ENCODE assay signal across 21 mouse cellular contexts in genomic region chr17:71193019-71193418, GRCm38 (mm10). TPM values are rescaled to one million over a fixed set of nuclear protein-coding genes. Genes with fewer than 3 reads are reported as not detected.
DNase-seq lines count a peak whose midpoint lies in the region; ATAC-seq and TF ChIP-seq lines count a peak whose summit lies in the region.
"Had no signal": no experiment of that assay in that cellular context is flagged by ENCODE, and none has a peak within 500 bp of the region (broad histone marks: within the 10 kb centered on the region; RNA-seq: fewer than 3 reads in every experiment).

No protein-coding gene starts in this region.

- H3K9me3 ChIP-seq in embryonic facial prominence, embryonic 13.5 days = 0 out of 2 replicates have a peak, but pooled peaks cover 8% of the 10 kb centered on the region
- peaks cover 10% of the 10 kb centered on the region; the same call in 1 of the 2 replicates for H3K9me3 ChIP-seq in embryonic facial prominence, embryonic 10.5 days
- no peaks in the 10 kb centered on the region for H3K9me3 ChIP-seq in liver, embryonic 12.5 days (replicated peaks)
- peaks cover 2% of the 10 kb centered on the region; the same call in 1 of the 2 replicates for H3K9me3 ChIP-seq in liver, postnatal 0 days (ENCODE audit: low read length)
- H3K9me3 ChIP-seq: embryonic facial prominence, embryonic 15.5 days; forebrain, embryonic 15.5 days; G1E; heart, embryonic 15.5 days had no signal

- H3K9ac ChIP-seq in embryonic facial prominence, embryonic 13.5 days = no peak overlapping the region
- H3K9ac ChIP-seq in liver, embryonic 12.5 days = no peak overlapping the region
- no peak overlapping the region for H3K9ac ChIP-seq in liver, postnatal 0 days (replicated peaks)
- H3K9ac ChIP-seq: embryonic facial prominence, embryonic 15.5 days; forebrain, embryonic 15.5 days; heart, embryonic 15.5 days; hindbrain, embryonic 13.5 days had no signal

- H3K27me3 ChIP-seq in embryonic facial prominence, embryonic 13.5 days = no peaks in the 10 kb centered on the region
- no peaks in the 10 kb centered on the region for H3K27me3 ChIP-seq in embryonic facial prominence, embryonic 10.5 days (replicated peaks; ENCODE audit: low read depth, poor library complexity, severe bottlenecking)
- no peaks in the 10 kb centered on the region for H3K27me3 ChIP-seq in liver, embryonic 12.5 days (replicated peaks)
- H3K27me3 ChIP-seq in liver, postnatal 0 days (ENCODE audit: insufficient read depth, low read length) = no peaks in the 10 kb centered on the region
- H3K27me3 ChIP-seq: embryonic facial prominence, embryonic 15.5 days; forebrain, embryonic 15.5 days; heart, embryonic 15.5 days; hindbrain, embryonic 13.5 days had no signal

- DNase-seq in embryonic facial prominence, embryonic 10.5 days (ENCODE audit: low spot score) = no peak
- DNase-seq in liver = no peak
- DNase-seq in liver, postnatal 0 days = no peak
- DNase-seq in testis, postnatal 14 days (ENCODE audit: low spot score) = no peak
- DNase-seq in Muller cell, postnatal 12 days (ENCODE audit: inconsistent ontology term) = no peak
- DNase-seq: adrenal gland, postnatal 25 days; cerebellum, adult 18-20 months; cerebellum, adult 9-11 months; cerebellum, postnatal 36 days; heart, adult 2 months; heart, postnatal 14 days had no signal

- H3K36me3 ChIP-seq in embryonic facial prominence, embryonic 13.5 days = no peaks in the 10 kb centered on the region
- H3K36me3 ChIP-seq in embryonic facial prominence, embryonic 10.5 days (replicated peaks) = peaks cover 8% of the 10 kb centered on the region
- H3K36me3 ChIP-seq in liver, embryonic 12.5 days = peaks cover 10% of the 10 kb centered on the region
- H3K36me3 ChIP-seq in liver, postnatal 0 days (replicated peaks; ENCODE audit: insufficient read depth, low read length) = no peaks in the 10 kb centered on the region
- H3K36me3 ChIP-seq: embryonic facial prominence, embryonic 15.5 days; forebrain, embryonic 15.5 days; heart, embryonic 15.5 days; hindbrain, embryonic 13.5 days had no signal

- TF ChIP-seq CTCF in embryonic fibroblast, embryonic 13.5 days (IDR thresholded peaks at IDR 0.05; ENCODE audit: borderline replicate concordance, insufficient read depth, low read length) = no peak
- TF ChIP-seq CTCF in liver, postnatal 0 days (IDR thresholded peaks at IDR 0.05; ENCODE audit: low read depth) = no peak

- no peak for ATAC-seq in embryonic facial prominence, embryonic 13.5 days (ENCODE audit: insufficient number of reproducible peaks, insufficient read depth, low FRiP score, low TSS enrichment, low read depth)
- ATAC-seq in liver, embryonic 12.5 days = no peak
- ATAC-seq in liver, postnatal 0 days = no peak
- ATAC-seq: forebrain, embryonic 15.5 days; hindbrain, postnatal 0 days had no signal

- no peak overlapping the region for H3K4me3 ChIP-seq in embryonic facial prominence, embryonic 13.5 days
- no peak overlapping the region for H3K4me3 ChIP-seq in embryonic facial prominence, embryonic 10.5 days
- H3K4me3 ChIP-seq in liver, embryonic 12.5 days = no peak overlapping the region
- no peak overlapping the region for H3K4me3 ChIP-seq in embryonic fibroblast, embryonic 13.5 days (ENCODE audit: insufficient read depth, low read length)
- H3K4me3 ChIP-seq in liver, postnatal 0 days (ENCODE audit: low read depth, low read length) = no peak overlapping the region
- H3K4me3 ChIP-seq: embryonic facial prominence, embryonic 15.5 days; forebrain, embryonic 15.5 days; heart, adult 2 months; heart, embryonic 15.5 days; hindbrain, embryonic 13.5 days had no signal

- H3K4me2 ChIP-seq in embryonic facial prominence, embryonic 13.5 days = no peak overlapping the region
- no peak overlapping the region for H3K4me2 ChIP-seq in liver, embryonic 12.5 days
- H3K4me2 ChIP-seq in liver, postnatal 0 days (ENCODE audit: low read depth, low read length) = no peak overlapping the region
- H3K4me2 ChIP-seq: embryonic facial prominence, embryonic 15.5 days; forebrain, embryonic 15.5 days; heart, embryonic 11.5 days; heart, embryonic 15.5 days; hindbrain, embryonic 13.5 days had no signal

- TF ChIP-seq POLR2A in embryonic fibroblast, embryonic 13.5 days (IDR thresholded peaks at IDR 0.05; ENCODE audit: low read depth, low read length) = no peak

- 84% methylated on average over 1 of the region's 1 CpGs for WGBS in embryonic facial prominence, embryonic 13.5 days
- 96% methylated on average over 1 of the region's 1 CpGs for WGBS in embryonic facial prominence, embryonic 10.5 days
- 100% methylated on average over 1 of the region's 1 CpGs for WGBS in liver, embryonic 12.5 days (ENCODE audit: insufficient replicate concordance)
- 68% methylated on average over 1 of the region's 1 CpGs for WGBS in liver, postnatal 0 days (ENCODE audit: insufficient replicate concordance)

- 0 out of 2 replicates have a peak overlapping the region, but pooled peaks have one; percentile 23 for H3K27ac ChIP-seq in embryonic facial prominence, embryonic 13.5 days
- H3K27ac ChIP-seq in embryonic facial prominence, embryonic 10.5 days (replicated peaks) = no peak overlapping the region
- peak overlapping the region; percentile 70 for H3K27ac ChIP-seq in liver, embryonic 12.5 days
- peak overlapping the region; percentile 31; the same call in 1 of the 2 replicates for H3K27ac ChIP-seq in embryonic fibroblast, embryonic 13.5 days (ENCODE audit: insufficient read depth, low read length)
- H3K27ac ChIP-seq in liver, postnatal 0 days (ENCODE audit: low read depth) = 0 out of 2 replicates have a peak overlapping the region, but pooled peaks have one; percentile 7
- H3K27ac ChIP-seq: embryonic facial prominence, embryonic 15.5 days; forebrain, embryonic 15.5 days; heart, adult 2 months; heart, embryonic 15.5 days; hindbrain, embryonic 13.5 days; hindbrain, postnatal 0 days had no signal

- TF ChIP-seq EP300 in liver, postnatal 0 days (IDR thresholded peaks at IDR 0.05; ENCODE audit: low read depth) = no peak

- peaks cover 31% of the 10 kb centered on the region for H3K4me1 ChIP-seq in embryonic facial prominence, embryonic 13.5 days
- H3K4me1 ChIP-seq in embryonic facial prominence, embryonic 10.5 days = peaks cover 22% of the 10 kb centered on the region; the same call in 1 of the 2 replicates
- H3K4me1 ChIP-seq in liver, embryonic 12.5 days = peaks cover 94% of the 10 kb centered on the region
- peaks cover 28% of the 10 kb centered on the region for H3K4me1 ChIP-seq in embryonic fibroblast, embryonic 13.5 days (ENCODE audit: control insufficient read depth, insufficient read depth, low read length)
- H3K4me1 ChIP-seq in liver, postnatal 0 days (ENCODE audit: insufficient read depth) = peaks cover 46% of the 10 kb centered on the region

RNA-seq across cellular contexts. Expression of gene Lpin2, which starts 10.7 kb away (rescaled TPM):
- 49.9 and 52.2 TPM in 2 replicates for polyA plus RNA-seq in embryonic facial prominence, embryonic 13.5 days (2015; fragmentation: Nextera tagmentation; extraction: Ambion mirVana)
- 42.1 and 45.2 TPM in 2 replicates for polyA plus RNA-seq in embryonic facial prominence, embryonic 10.5 days (2016; fragmentation: Nextera tagmentation; extraction: Ambion mirVana)
- polyA plus RNA-seq in liver, embryonic 12.5 days (2016; fragmentation: Nextera tagmentation; extraction: Ambion mirVana) = 40.1 and 42.5 TPM in 2 replicates
- polyA plus RNA-seq in embryonic fibroblast, embryonic 13.5 days (2011; ENCODE audit: insufficient read length, low read depth, missing spikeins) = 16.9 and 20.7 TPM in 2 replicates
- polyA plus RNA-seq in liver, postnatal 0 days (2015; fragmentation: Nextera tagmentation; extraction: Ambion mirVana) = 34.0 and 44.5 TPM in 2 replicates
